Mouse (Mus musculus) testis, postnatal 14 days (tissue): ENCODE measurements around the gene Ptges2.
A peak's percentile ranks its signal among the peaks of the same experiment; 100 is the strongest.

Experiments
- DNase-seq: peaks from one replicate; pipeline ENCODE4 v3.0.0; 2021; ENCODE audit warnings: low spot score

Gene Ptges2

GRCm38 (mm10) chr2:32440632-32441031, 44.9 kb downstream of the Ptges2 start:
- no peak for DNase-seq

GRCm38 (mm10) chr2:32441550-32441949, 45.9 kb downstream of the Ptges2 start:
- no peak for DNase-seq

GRCm38 (mm10) chr2:32445535-32445934, 49.8 kb downstream of the Ptges2 start:
- no peak for DNase-seq

- DNase-seq, result no peak
These were observed 51.7 kb downstream of the Ptges2 start for GRCm38 (mm10) chr2:32447264-32447936.

- no peak for DNase-seq
These were observed 52.8 kb downstream of the Ptges2 start for GRCm38 (mm10) chr2:32448480-32448879.

- no peak for DNase-seq
These were observed 54.4 kb downstream of the Ptges2 start, which contains the start of gene Naif1 for GRCm38 (mm10) chr2:32449761-32450754. TSS of gene Naif1 (plus strand) at chr2:32450457.

- peak; percentile 98 for DNase-seq
These were observed 55.5 kb downstream of the Ptges2 start, which contains the start of gene Slc25a25 for GRCm38 (mm10) chr2:32450881-32451844. TSS of gene Slc25a25 (minus strand) at chr2:32451445.

- peak; percentile 99 for DNase-seq
These were observed 56.2 kb downstream of the Ptges2 start for GRCm38 (mm10) chr2:32451870-32452372.

- peak; percentile 53 for DNase-seq
These were observed 56.8 kb downstream of the Ptges2 start for GRCm38 (mm10) chr2:32452441-32452971.

GRCm38 (mm10) chr2:32453641-32454303, 58.1 kb downstream of the Ptges2 start:
- no peak for DNase-seq

- DNase-seq, result no peak
These were observed 58.9 kb downstream of the Ptges2 start for GRCm38 (mm10) chr2:32454633-32455032.

GRCm38 (mm10) chr2:32455101-32455500, 59.4 kb downstream of the Ptges2 start:
- no peak for DNase-seq
